Mouse (Mus musculus): ENCODE data around the gene Rbm25. TPM values are rescaled to one million over a fixed set of nuclear protein-coding genes. Genes with fewer than 3 reads are reported as not detected.
A peak's percentile ranks its signal among the peaks of the same experiment; 100 is the strongest.

Gene Rbm25
- polyA plus RNA-seq, 1 experiment from 2014 or later, result 279 TPM

DNA sequence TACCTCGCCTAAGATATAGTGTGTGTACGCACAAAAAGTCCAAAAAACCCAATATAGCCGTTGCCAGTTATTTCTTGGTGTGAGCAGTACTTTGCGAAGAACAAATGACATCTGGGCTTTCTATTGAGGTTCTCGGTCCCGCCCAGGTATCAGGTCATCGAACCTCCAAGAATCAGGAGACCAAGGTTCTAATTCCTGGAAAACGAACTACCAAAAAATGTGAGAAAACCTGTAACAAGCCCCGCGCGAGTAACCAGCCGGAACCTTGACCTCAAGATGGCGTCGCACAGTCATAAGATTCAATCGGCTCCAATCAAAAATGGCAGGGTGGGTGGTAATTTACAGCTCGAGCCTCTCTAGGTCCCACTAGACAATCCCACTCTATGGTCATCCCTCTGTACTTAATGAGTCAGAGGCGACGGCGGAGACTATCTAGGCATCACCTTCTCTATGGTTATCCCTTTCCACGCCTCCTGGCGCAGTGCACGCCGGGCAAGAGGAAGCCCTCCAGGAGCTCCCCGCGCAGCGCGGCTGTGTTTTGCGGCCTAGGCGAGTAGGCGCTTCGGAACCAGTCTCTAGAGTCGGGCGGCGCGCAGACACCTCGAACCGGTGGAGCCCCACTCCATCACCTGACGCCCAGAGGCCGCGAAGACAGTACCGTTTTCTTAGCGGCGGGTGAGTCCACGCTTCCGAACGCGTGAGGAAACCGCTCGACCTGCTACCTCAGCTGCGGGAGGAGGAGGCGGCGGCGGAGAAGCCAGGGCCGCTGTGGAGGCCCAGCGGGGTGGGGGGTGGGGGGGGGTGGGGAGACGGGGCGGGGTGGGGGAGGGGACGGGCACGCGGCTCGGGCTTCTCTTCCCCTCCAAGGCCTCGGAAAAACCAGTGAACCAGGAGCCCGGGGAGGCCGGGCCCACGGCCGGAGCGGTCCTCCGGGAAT, 975 bp downstream of the Rbm25 start:
- H3K4me1 ChIP-seq (ENCODE audit: control insufficient read depth, insufficient read depth, low read length), result no peaks in the 10 kb centered on the region
- WGBS, result under 1% methylated on average over 63 of the region's 68 CpGs
- peak overlapping the region; percentile 95 for H3K27ac ChIP-seq (replicated peaks; ENCODE audit: low read depth, low read length)
- peak overlapping the region; percentile 60 for H3K4me2 ChIP-seq (ENCODE audit: low read depth, severe bottlenecking)
- H3K9ac ChIP-seq (ENCODE audit: low read length), result peak overlapping the region; percentile 99
- H3K27me3 ChIP-seq (ENCODE audit: control insufficient read depth, insufficient read depth, low read length), result no peaks in the 10 kb centered on the region
- H3K36me3 ChIP-seq (ENCODE audit: control insufficient read depth, insufficient read depth, low read length), result peaks cover 2% of the 10 kb centered on the region; the same call in 1 of the 2 replicates
- ATAC-seq (ENCODE audit: insufficient number of reproducible peaks, low FRiP score, low TSS enrichment, low read depth), result peak; percentile 100
- peak overlapping the region; percentile 97 for H3K4me3 ChIP-seq (ENCODE audit: low read depth, low read length)
- DNase-seq (ENCODE audit: low spot score), result peak; percentile 96
- H3K9me3 ChIP-seq (ENCODE audit: control insufficient read depth, low read length), result no peaks in the 10 kb centered on the region

DNA sequence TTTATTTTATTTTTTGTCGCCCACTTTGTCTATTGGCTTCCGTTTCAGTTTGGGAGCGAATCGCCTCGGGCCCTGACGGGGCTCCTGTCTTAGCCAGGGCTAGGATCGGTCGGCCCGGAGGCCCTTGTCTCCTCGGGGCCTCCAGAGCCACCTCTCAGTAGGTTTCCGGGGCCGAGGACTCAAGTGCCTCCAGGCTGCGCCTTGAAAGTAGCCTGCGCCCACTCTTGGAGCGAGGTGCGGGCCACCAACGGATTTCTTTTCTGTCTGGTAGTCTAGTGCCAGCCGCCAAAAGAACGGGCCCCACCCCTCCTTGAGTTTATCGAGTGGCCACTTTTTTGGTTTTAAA, 1.6 kb downstream of the Rbm25 start:
- Histone ChIP-seq H3K9ac (ENCODE audit: low read length) (peak overlapping the region; percentile 99), H3K36me3 (ENCODE audit: control insufficient read depth, insufficient read depth, low read length) (peaks cover 2% of the 10 kb centered on the region; the same call in 1 of the 2 replicates), H3K27ac (replicated peaks; ENCODE audit: low read depth, low read length) (peak overlapping the region; percentile 95; the same call in 1 of the 2 replicates), H3K4me3 (ENCODE audit: low read depth, low read length) (peak overlapping the region; percentile 97), H3K9me3 (ENCODE audit: control insufficient read depth, low read length) (no peaks in the 10 kb centered on the region), H3K4me1 (ENCODE audit: control insufficient read depth, insufficient read depth, low read length) (no peaks in the 10 kb centered on the region), H3K4me2 (ENCODE audit: low read depth, severe bottlenecking) (peak overlapping the region; percentile 49), H3K27me3 (ENCODE audit: control insufficient read depth, insufficient read depth, low read length) (no peaks in the 10 kb centered on the region)
- WGBS, result 0% methylated on average over 20 of the region's 20 CpGs
- peak; percentile 69 for ATAC-seq (ENCODE audit: insufficient number of reproducible peaks, low FRiP score, low TSS enrichment, low read depth)
- DNase-seq (ENCODE audit: low spot score), result no peak

DNA sequence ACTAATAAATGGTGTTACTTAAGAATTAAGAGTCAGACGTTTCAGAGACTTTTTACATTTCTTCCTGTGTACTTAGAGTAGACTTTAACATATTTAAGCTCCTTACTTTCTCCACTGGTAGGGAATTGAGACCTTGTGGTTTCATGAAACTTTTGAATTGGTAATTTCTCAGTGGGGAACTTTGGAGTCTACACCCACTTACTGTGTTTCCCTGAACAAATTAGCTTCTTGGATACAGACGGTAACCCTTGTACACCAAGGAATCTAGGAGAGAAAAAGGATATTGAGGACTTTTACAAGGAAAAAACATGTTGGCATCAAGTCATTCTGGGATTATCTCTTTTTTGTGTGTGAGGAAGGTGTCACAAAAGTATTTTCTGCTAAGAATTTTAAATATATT, 2.8 kb downstream of the Rbm25 start:
- Histone ChIP-seq H3K4me3 (ENCODE audit: low read depth, low read length) (no peak overlapping the region), H3K27ac (replicated peaks; ENCODE audit: low read depth, low read length) (no peak overlapping the region), H3K4me2 (ENCODE audit: low read depth, severe bottlenecking) (no peak overlapping the region; the same call in 1 of the 2 replicates), H3K9me3 (ENCODE audit: control insufficient read depth, low read length) (no peaks in the 10 kb centered on the region), H3K36me3 (ENCODE audit: control insufficient read depth, insufficient read depth, low read length) (peaks cover 2% of the 10 kb centered on the region; the same call in 1 of the 2 replicates), H3K27me3 (ENCODE audit: control insufficient read depth, insufficient read depth, low read length) (no peaks in the 10 kb centered on the region), H3K4me1 (ENCODE audit: control insufficient read depth, insufficient read depth, low read length) (no peaks in the 10 kb centered on the region), H3K9ac (ENCODE audit: low read length) (no peak overlapping the region)
- 55% methylated on average over 2 of the region's 2 CpGs for WGBS
- ATAC-seq (ENCODE audit: insufficient number of reproducible peaks, low FRiP score, low TSS enrichment, low read depth), result no peak
- DNase-seq (ENCODE audit: low spot score), result no peak

DNA sequence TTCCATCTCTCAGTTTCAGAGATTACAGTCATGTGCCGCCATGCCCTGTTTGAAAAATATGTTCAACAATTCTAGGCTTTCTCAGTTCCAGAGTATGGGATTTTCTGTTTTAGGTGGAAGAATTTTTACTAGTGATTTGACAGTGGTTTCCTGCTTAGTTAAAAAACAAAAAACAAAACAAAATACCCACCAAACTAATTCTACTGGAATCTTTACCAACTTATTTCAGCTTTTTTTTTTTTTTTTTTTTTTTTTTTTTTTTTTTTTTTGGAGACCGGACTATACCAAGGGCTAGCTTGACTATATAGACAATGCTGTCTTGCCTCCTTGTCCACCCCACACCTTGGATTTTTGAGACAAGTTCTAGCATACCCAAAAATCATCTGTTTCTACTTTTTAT, 10.2 kb downstream of the Rbm25 start:
- no peak overlapping the region for H3K4me3 ChIP-seq (ENCODE audit: low read depth, low read length)
- H3K9me3 ChIP-seq (ENCODE audit: control insufficient read depth, low read length), result no peaks in the 10 kb centered on the region
- WGBS, result 99% methylated on average over 2 of the region's 2 CpGs
- no peak overlapping the region for H3K4me2 ChIP-seq (ENCODE audit: low read depth, severe bottlenecking)
- no peak overlapping the region for H3K27ac ChIP-seq (replicated peaks; ENCODE audit: low read depth, low read length)
- H3K36me3 ChIP-seq (ENCODE audit: control insufficient read depth, insufficient read depth, low read length), result peaks cover 16% of the 10 kb centered on the region
- no peaks in the 10 kb centered on the region for H3K4me1 ChIP-seq (ENCODE audit: control insufficient read depth, insufficient read depth, low read length)
- no peaks in the 10 kb centered on the region for H3K27me3 ChIP-seq (ENCODE audit: control insufficient read depth, insufficient read depth, low read length)
- H3K9ac ChIP-seq (ENCODE audit: low read length), result no peak overlapping the region
- DNase-seq (ENCODE audit: low spot score) (no peak), ATAC-seq (ENCODE audit: insufficient number of reproducible peaks, low FRiP score, low TSS enrichment, low read depth) (no peak)

DNA sequence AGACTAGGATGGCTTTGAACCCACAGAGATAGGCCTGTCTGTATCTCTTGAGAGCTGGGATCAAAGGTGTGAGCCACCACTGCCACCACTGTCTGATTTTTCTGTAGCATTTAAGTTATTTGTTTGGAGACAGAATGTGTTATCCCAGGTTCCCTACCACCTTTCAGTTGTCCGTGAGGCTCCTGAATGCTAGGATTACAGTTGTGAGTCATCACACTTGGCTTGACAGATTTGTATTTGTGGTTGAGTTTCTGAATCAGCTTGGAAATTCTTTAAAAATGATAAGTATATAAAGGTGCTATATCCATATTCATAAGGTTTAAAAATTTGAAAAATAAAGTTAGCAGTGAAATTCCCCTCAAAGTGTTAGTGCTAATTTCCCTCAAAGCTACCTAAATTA, 12.1 kb downstream of the Rbm25 start:
- H3K27me3 ChIP-seq (ENCODE audit: control insufficient read depth, insufficient read depth, low read length), result no peaks in the 10 kb centered on the region
- H3K36me3 ChIP-seq (ENCODE audit: control insufficient read depth, insufficient read depth, low read length), result peaks cover 13% of the 10 kb centered on the region
- no peak overlapping the region for H3K27ac ChIP-seq (replicated peaks; ENCODE audit: low read depth, low read length)
- H3K4me2 ChIP-seq (ENCODE audit: low read depth, severe bottlenecking), result no peak overlapping the region
- no peak overlapping the region for H3K4me3 ChIP-seq (ENCODE audit: low read depth, low read length)
- H3K9ac ChIP-seq (ENCODE audit: low read length), result no peak overlapping the region
- DNase-seq (ENCODE audit: low spot score) (no peak), ATAC-seq (ENCODE audit: insufficient number of reproducible peaks, low FRiP score, low TSS enrichment, low read depth) (no peak)
- 94% methylated on average over 1 of the region's 1 CpGs for WGBS
- H3K9me3 ChIP-seq (ENCODE audit: control insufficient read depth, low read length), result no peaks in the 10 kb centered on the region
- no peaks in the 10 kb centered on the region for H3K4me1 ChIP-seq (ENCODE audit: control insufficient read depth, insufficient read depth, low read length)

DNA sequence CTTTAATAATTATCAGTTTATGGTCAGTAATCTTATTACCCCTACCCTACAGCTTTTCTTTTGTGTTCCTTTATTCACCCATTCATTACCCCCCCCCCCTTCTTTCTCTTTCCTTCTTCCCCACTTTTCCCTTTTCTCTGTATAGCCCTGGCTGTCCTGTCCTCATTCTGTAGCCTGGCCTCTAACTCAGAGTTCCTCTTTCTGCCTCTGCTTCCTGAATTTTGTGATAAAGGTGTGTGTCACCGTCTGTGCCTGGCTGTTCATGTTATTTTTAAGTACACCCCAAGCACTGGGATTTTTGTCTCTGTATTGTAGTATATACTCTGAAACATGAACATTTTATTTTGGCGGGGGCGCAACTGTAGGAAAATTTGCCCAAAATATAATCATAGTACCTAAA, 19.3 kb downstream of the Rbm25 start:
- H3K9ac ChIP-seq (ENCODE audit: low read length), result no peak overlapping the region
- H3K27ac ChIP-seq (replicated peaks; ENCODE audit: low read depth, low read length), result no peak overlapping the region
- H3K4me2 ChIP-seq (ENCODE audit: low read depth, severe bottlenecking), result no peak overlapping the region
- 94% methylated on average over 3 of the region's 3 CpGs for WGBS
- no peak overlapping the region for H3K4me3 ChIP-seq (ENCODE audit: low read depth, low read length)
- H3K4me1 ChIP-seq (ENCODE audit: control insufficient read depth, insufficient read depth, low read length), result no peaks in the 10 kb centered on the region
- ATAC-seq (ENCODE audit: insufficient number of reproducible peaks, low FRiP score, low TSS enrichment, low read depth) (no peak), DNase-seq (ENCODE audit: low spot score) (no peak)
- H3K27me3 ChIP-seq (ENCODE audit: control insufficient read depth, insufficient read depth, low read length), result no peaks in the 10 kb centered on the region
- H3K36me3 ChIP-seq (ENCODE audit: control insufficient read depth, insufficient read depth, low read length), result peaks cover 14% of the 10 kb centered on the region
- H3K9me3 ChIP-seq (ENCODE audit: control insufficient read depth, low read length), result no peaks in the 10 kb centered on the region

DNA sequence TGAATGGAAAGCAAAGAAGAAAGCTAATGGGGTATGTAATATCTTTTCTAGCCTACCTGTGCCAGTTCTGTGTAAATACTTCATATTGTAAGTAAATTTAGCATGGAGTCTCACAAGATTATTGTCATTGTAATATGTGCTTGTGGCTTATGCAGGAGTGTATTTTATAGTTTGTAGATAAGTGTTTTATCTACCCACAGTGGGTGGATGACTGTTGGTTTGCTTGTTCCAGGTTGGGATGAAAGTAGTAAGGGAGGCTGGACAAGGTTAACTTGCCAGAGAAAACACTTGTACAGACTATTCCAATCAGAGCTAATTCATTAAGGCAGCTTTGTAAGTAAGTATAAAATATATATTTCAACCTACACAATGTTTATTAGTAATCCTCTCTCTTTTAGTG, 20.4 kb downstream of the Rbm25 start:
- Histone ChIP-seq H3K36me3 (ENCODE audit: control insufficient read depth, insufficient read depth, low read length) (peaks cover 13% of the 10 kb centered on the region; the same call in 1 of the 2 replicates), H3K4me3 (ENCODE audit: low read depth, low read length) (no peak overlapping the region), H3K4me1 (ENCODE audit: control insufficient read depth, insufficient read depth, low read length) (no peaks in the 10 kb centered on the region), H3K9me3 (ENCODE audit: control insufficient read depth, low read length) (no peaks in the 10 kb centered on the region), H3K27me3 (ENCODE audit: control insufficient read depth, insufficient read depth, low read length) (no peaks in the 10 kb centered on the region), H3K27ac (replicated peaks; ENCODE audit: low read depth, low read length) (no peak overlapping the region), H3K4me2 (ENCODE audit: low read depth, severe bottlenecking) (no peak overlapping the region), H3K9ac (ENCODE audit: low read length) (no peak overlapping the region)
- DNase-seq (ENCODE audit: low spot score), result no peak
- no peak for ATAC-seq (ENCODE audit: insufficient number of reproducible peaks, low FRiP score, low TSS enrichment, low read depth)

DNA sequence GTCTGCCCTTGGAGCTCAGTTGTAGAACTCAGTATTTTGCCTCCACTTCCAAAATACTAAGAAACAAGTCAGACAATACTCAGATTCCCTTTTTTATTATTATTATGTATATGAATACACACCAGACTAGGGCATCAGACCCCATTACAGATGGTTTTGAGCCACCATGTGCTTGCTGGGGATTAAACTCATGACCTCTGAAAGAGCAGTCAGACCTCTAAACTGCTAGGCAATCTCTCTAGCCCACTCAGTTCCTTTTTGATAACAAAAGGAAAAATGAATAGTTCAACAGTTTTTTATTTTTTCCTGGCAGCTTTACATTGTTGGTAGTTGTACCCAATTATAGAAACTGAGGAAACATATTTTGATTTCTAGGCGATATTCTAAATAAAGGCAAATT, 54.4 kb downstream of the Rbm25 start:
- 95% methylated on average over 1 of the region's 1 CpGs for WGBS
- no peak overlapping the region for H3K27ac ChIP-seq (replicated peaks; ENCODE audit: low read depth, low read length)

More for the DNA sequence above, 54.4 kb downstream of the Rbm25 start:
- ATAC-seq (ENCODE audit: insufficient number of reproducible peaks, low FRiP score, low TSS enrichment, low read depth) (no peak), DNase-seq (ENCODE audit: low spot score) (no peak)
- H3K9ac ChIP-seq (ENCODE audit: low read length), result no peak overlapping the region
- H3K4me3 ChIP-seq (ENCODE audit: low read depth, low read length), result no peak overlapping the region
- peaks cover 4% of the 10 kb centered on the region for H3K4me1 ChIP-seq (ENCODE audit: control insufficient read depth, insufficient read depth, low read length)
- H3K4me2 ChIP-seq (ENCODE audit: low read depth, severe bottlenecking), result no peak overlapping the region
- H3K9me3 ChIP-seq (ENCODE audit: control insufficient read depth, low read length), result no peaks in the 10 kb centered on the region
- peaks cover 3% of the 10 kb centered on the region for H3K36me3 ChIP-seq (ENCODE audit: control insufficient read depth, insufficient read depth, low read length)
- no peaks in the 10 kb centered on the region for H3K27me3 ChIP-seq (ENCODE audit: control insufficient read depth, insufficient read depth, low read length)

Measured in limb, embryonic 11.5 days (tissue).